Mouse (Mus musculus) stomach, embryonic 16.5 days (tissue): Measurements from ENCODE around the gene Stradb. TPM values are rescaled to one million over a fixed set of nuclear protein-coding genes. Genes with fewer than 3 reads are reported as not detected.
"Not testable (repeated sequence)": the region's sequence is repeated elsewhere in the genome, so short reads cannot be mapped to it uniquely, and the experiment has no call there.

Experiments
- ATAC-seq: fragments of 200-750 bp; cut with Nextera tagmentation; 2 replicates; pipeline ENCODE4 v1.8.0; 2017; ENCODE audit warnings: moderate number of reproducible peaks, moderate TSS enrichment; ENCODE audit not compliant: insufficient read depth, low FRiP score
- H3K27ac ChIP-seq: fragments of 300-500 bp; sonication (generic); 2 replicates; pipeline ENCODE4 v1.5.1; 2014; ENCODE audit warnings: low read length
- H3K27me3 ChIP-seq: fragments of 300-500 bp; sonication (generic); 2 replicates; pipeline ENCODE4 v1.6.1; 2014; ENCODE audit warnings: low read length, control low read depth, mixed read lengths; ENCODE audit not compliant: control insufficient read depth, insufficient read depth
- H3K36me3 ChIP-seq: fragments of 300-500 bp; sonication (generic); 2 replicates; pipeline ENCODE4 v1.6.1; 2014; ENCODE audit warnings: low read length; ENCODE audit not compliant: control insufficient read depth, insufficient read depth
- H3K4me1 ChIP-seq: fragments of 300-500 bp; sonication (generic); 2 replicates; pipeline ENCODE4 v1.6.1; 2014; ENCODE audit warnings: low read length, control low read depth, mixed read lengths; ENCODE audit not compliant: control insufficient read depth, insufficient read depth
- H3K4me2 ChIP-seq: fragments of 300-500 bp; sonication (generic); 2 replicates; pipeline ENCODE4 v1.6.1; 2014; ENCODE audit warnings: low read depth, low read length, mixed read lengths
- H3K4me3 ChIP-seq: fragments of 300-500 bp; sonication (generic); replicated peaks from 2 replicates; pipeline ENCODE4 v1.5.1; 2014; ENCODE audit warnings: mild to moderate bottlenecking, low read length
- H3K9ac ChIP-seq: fragments of 300-500 bp; sonication (generic); 2 replicates; pipeline ENCODE4 v1.6.1; 2014; ENCODE audit warnings: low read length
- H3K9me3 ChIP-seq: fragments of 300-500 bp; sonication (generic); replicated peaks from 2 replicates; pipeline ENCODE4 v1.6.1; 2016; ENCODE audit warnings: low read length, control low read depth; ENCODE audit not compliant: control insufficient read depth
- WGBS: fragments of 180-500 bp; shearing (Covaris S2); extraction: QIAGEN DNeasy Blood & Tissue Kit; methylation state at CpG from one replicate; pipeline ENCODE4 v1.1.7; 2014; 5-methylcytosine and 5-hydroxymethylcytosine counted together
- polyA plus RNA-seq: library from polyadenylated mRNA; unstranded; fragments of >200 nt; fragmentation: Nextera tagmentation; extraction: Ambion mirVana; gene quantifications from 2 replicates; pipeline ENCODE4 v1.2.1, GENCODE M21; 2015

Stradb gene
- polyA plus RNA-seq, 1 experiment from 2014 or later, result 23.3 TPM

- Histone ChIP-seq H3K27me3 (no peaks in the 10 kb centered on the region), H3K36me3 (no peaks in the 10 kb centered on the region), H3K9me3 (no peaks in the 10 kb centered on the region), H3K27ac (no peak overlapping the region), H3K4me2 (no peak overlapping the region), H3K9ac (no peak overlapping the region), H3K4me3 (no peak overlapping the region), H3K4me1 (peaks cover 9% of the 10 kb centered on the region)
- ATAC-seq, result no peak
- 49% methylated on average over 2 of the region's 2 CpGs for WGBS
Observed at GRCm38 (mm10) chr1:58957931-58958330, 15.4 kb upstream of the Stradb start.

GRCm38 (mm10) chr1:58958789-58959526, 14.4 kb upstream of the Stradb start:
- WGBS, result 83% methylated on average over 16 of the region's 16 CpGs
- not testable (repeated sequence) for H3K9me3 ChIP-seq, H3K9ac ChIP-seq, ATAC-seq, H3K36me3 ChIP-seq, H3K27ac ChIP-seq, H3K4me2 ChIP-seq, H3K27me3 ChIP-seq, H3K4me3 ChIP-seq, H3K4me1 ChIP-seq

- H3K4me1 ChIP-seq, result peaks cover 7% of the 10 kb centered on the region
- no peak overlapping the region for H3K4me3 ChIP-seq
- 79% methylated on average over 2 of the region's 2 CpGs for WGBS
- H3K27me3 ChIP-seq, result no peaks in the 10 kb centered on the region
- no peak overlapping the region for H3K4me2 ChIP-seq
- no peak for ATAC-seq
- H3K36me3 ChIP-seq, result no peaks in the 10 kb centered on the region
- H3K27ac ChIP-seq, result no peak overlapping the region
- H3K9me3 ChIP-seq, result no peaks in the 10 kb centered on the region
- H3K9ac ChIP-seq, result no peak overlapping the region
Observed at GRCm38 (mm10) chr1:58959682-58960081, 13.6 kb upstream of the Stradb start.

- no peak overlapping the region for H3K4me2 ChIP-seq
- no peak overlapping the region for H3K27ac ChIP-seq
- no peaks in the 10 kb centered on the region for H3K27me3 ChIP-seq
- H3K4me3 ChIP-seq, result no peak overlapping the region
- H3K4me1 ChIP-seq, result no peaks in the 10 kb centered on the region; the same call in 1 of the 2 replicates
- no peak overlapping the region for H3K9ac ChIP-seq
- WGBS, result 50% methylated on average over 12 of the region's 12 CpGs
- no peaks in the 10 kb centered on the region for H3K9me3 ChIP-seq
- no peak for ATAC-seq
- no peaks in the 10 kb centered on the region for H3K36me3 ChIP-seq
Observed at GRCm38 (mm10) chr1:58961152-58961893, 12.0 kb upstream of the Stradb start.

- no peaks in the 10 kb centered on the region for H3K27me3 ChIP-seq
- H3K9me3 ChIP-seq, result no peaks in the 10 kb centered on the region
- no peak overlapping the region for H3K27ac ChIP-seq
- no peak overlapping the region for H3K4me3 ChIP-seq
- ATAC-seq, result peak; percentile 56; the same call in 1 of the 2 replicates
- no peaks in the 10 kb centered on the region for H3K36me3 ChIP-seq
- 80% methylated on average over 5 of the region's 5 CpGs for WGBS
- H3K4me1 ChIP-seq, result no peaks in the 10 kb centered on the region
- no peak overlapping the region for H3K9ac ChIP-seq
- H3K4me2 ChIP-seq, result no peak overlapping the region
Observed at GRCm38 (mm10) chr1:58962418-58962817, 10.9 kb upstream of the Stradb start.

- Histone ChIP-seq H3K27ac (no peak overlapping the region), H3K9ac (no peak overlapping the region), H3K4me3 (no peak overlapping the region), H3K36me3 (no peaks in the 10 kb centered on the region), H3K9me3 (no peaks in the 10 kb centered on the region), H3K27me3 (no peaks in the 10 kb centered on the region), H3K4me1 (no peaks in the 10 kb centered on the region), H3K4me2 (no peak overlapping the region)
- ATAC-seq, result no peak
Observed at GRCm38 (mm10) chr1:58962865-58963264, 10.5 kb upstream of the Stradb start.

GRCm38 (mm10) chr1:58967534-58967933, 5.8 kb upstream of the Stradb start:
- peaks cover 16% of the 10 kb centered on the region for H3K4me1 ChIP-seq
- no peak for ATAC-seq
- H3K36me3 ChIP-seq, result no peaks in the 10 kb centered on the region
- H3K4me2 ChIP-seq, result no peak overlapping the region
- no peak overlapping the region for H3K27ac ChIP-seq
- no peak overlapping the region for H3K9ac ChIP-seq
- H3K9me3 ChIP-seq, result no peaks in the 10 kb centered on the region
- no peak overlapping the region for H3K4me3 ChIP-seq
- 25% methylated on average over 4 of the region's 4 CpGs for WGBS
- no peaks in the 10 kb centered on the region for H3K27me3 ChIP-seq

GRCm38 (mm10) chr1:58970054-58970453, 3.3 kb upstream of the Stradb start:
- Histone ChIP-seq H3K36me3 (no peaks in the 10 kb centered on the region), H3K4me2 (no peak overlapping the region), H3K4me3 (no peak overlapping the region), H3K27me3 (no peaks in the 10 kb centered on the region), H3K4me1 (peaks cover 23% of the 10 kb centered on the region), H3K9me3 (no peaks in the 10 kb centered on the region), H3K27ac (peak overlapping the region; percentile 2; the same call in 1 of the 2 replicates), H3K9ac (0 out of 2 replicates have a peak overlapping the region, but pooled peaks have one; percentile 11)
- 52% methylated on average over 5 of the region's 5 CpGs for WGBS
- no peak for ATAC-seq

GRCm38 (mm10) chr1:58971097-58971496, 2.2 kb upstream of the Stradb start:
- no peaks in the 10 kb centered on the region for H3K9me3 ChIP-seq
- WGBS, result 81% methylated on average over 6 of the region's 6 CpGs
- H3K4me3 ChIP-seq, result no peak overlapping the region
- H3K36me3 ChIP-seq, result no peaks in the 10 kb centered on the region
- H3K9ac ChIP-seq, result no peak overlapping the region
- no peak overlapping the region for H3K27ac ChIP-seq
- no peaks in the 10 kb centered on the region for H3K27me3 ChIP-seq
- H3K4me1 ChIP-seq, result peaks cover 23% of the 10 kb centered on the region
- ATAC-seq, result no peak
- H3K4me2 ChIP-seq, result no peak overlapping the region
